Mouse (Mus musculus): Measurements from ENCODE around the gene Trim13.
A peak's percentile ranks its signal among the peaks of the same experiment; 100 is the strongest.

Trim13 gene

GRCm38 (mm10) chr14:61613319-61613718, 15.3 kb downstream of the Trim13 start:
- no peak for DNase-seq (ENCODE audit: low spot score in 2 of 2)

GRCm38 (mm10) chr14:61620371-61620770, 22.3 kb downstream of the Trim13 start:
- no peak for DNase-seq (ENCODE audit: low spot score in 2 of 2)

- DNase-seq (ENCODE audit: low spot score in 2 of 2) = no peak
Measured at GRCm38 (mm10) chr14:61635969-61636368, 37.9 kb downstream of the Trim13 start.

GRCm38 (mm10) chr14:61642668-61643067, 44.6 kb downstream of the Trim13 start:
- no peak for DNase-seq (ENCODE audit: low spot score in 2 of 2)

- DNase-seq (ENCODE audit: low spot score in 2 of 2) = no peak
Measured at GRCm38 (mm10) chr14:61645547-61645946, 47.5 kb downstream of the Trim13 start.

- peak in 1 of 2 experiments; percentile 27 for DNase-seq (ENCODE audit: low spot score in 2 of 2)
Measured at GRCm38 (mm10) chr14:61647182-61647880, 49.3 kb downstream of the Trim13 start.

- peak in 1 of 2 experiments; percentile 39 for DNase-seq (ENCODE audit: low spot score in 2 of 2)
Measured at GRCm38 (mm10) chr14:61647881-61648684, 50.0 kb downstream of the Trim13 start.

- peak; percentile 93 for DNase-seq (ENCODE audit: low spot score in 2 of 2)
Measured at GRCm38 (mm10) chr14:61648685-61649504, 50.8 kb downstream of the Trim13 start.

GRCm38 (mm10) chr14:61650291-61650960, 52.4 kb downstream of the Trim13 start:
- DNase-seq (ENCODE audit: low spot score in 2 of 2) = peak in 1 of 2 experiments; percentile 34
